Mouse (Mus musculus) C2C12 (cell line): ENCODE measurements around the gene Ndufa7.
"Not testable (repeated sequence)": the region's sequence is repeated elsewhere in the genome, so short reads cannot be mapped to it uniquely, and the experiment has no call there.

Experiments used
- CTCF ChIP-seq: IDR thresholded peaks from one replicate; pipeline ENCODE4 v1.5.1; 2011; ENCODE audit not compliant: control insufficient read depth, insufficient read depth, insufficient read length
- FOSL1 ChIP-seq: IDR thresholded peaks from one replicate; pipeline ENCODE4 v1.8.0; 2011; ENCODE audit warnings: mild to moderate bottlenecking, low read length; ENCODE audit not compliant: poor library complexity, insufficient read depth, severe bottlenecking
- MAX ChIP-seq: IDR thresholded peaks from one replicate; pipeline ENCODE4 v1.6.1; 2011; ENCODE audit warnings: mild to moderate bottlenecking, control low read depth

DNA sequence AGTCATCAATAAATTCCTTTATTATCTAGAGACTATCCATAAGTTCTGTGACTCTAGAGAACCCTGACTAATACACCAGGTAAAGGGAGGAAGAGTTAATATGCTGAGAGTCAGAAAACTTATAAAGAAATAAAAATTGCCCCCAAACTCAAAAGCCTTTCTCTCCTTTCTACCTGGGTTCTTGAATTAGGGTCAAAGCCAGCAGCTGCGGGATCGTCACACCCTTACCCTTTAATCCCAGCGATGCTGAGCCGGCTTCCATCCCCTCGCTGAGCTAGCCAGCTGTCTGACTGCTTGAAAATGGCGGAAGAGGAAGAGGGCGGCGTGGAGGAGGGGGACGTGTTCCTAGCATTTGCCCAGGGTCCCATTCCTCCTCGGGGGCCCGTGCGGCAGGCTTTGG is 49.2 kb downstream of the Ndufa7 start, which contains the start of gene Gm7029:
- not testable (repeated sequence) for TF ChIP-seq CTCF, FOSL1, MAX
